Mouse (Mus musculus) spleen, adult 2 months (tissue): ENCODE results near the gene Ferd3l.

ENCODE experiments used
- CTCF ChIP-seq: fragments of 200-500 bp; IDR thresholded peaks from 2 replicates; pipeline ENCODE4 v1.5.1; 2011; ENCODE audit warnings: mild to moderate bottlenecking, inconsistent platforms; ENCODE audit not compliant: insufficient read depth, insufficient read length, insufficient replicate concordance; ENCODE audit errors: extremely low read depth
- POLR2A ChIP-seq: fragments of 200-500 bp; IDR thresholded peaks from 2 replicates; pipeline ENCODE4 v1.6.1; 2011; ENCODE audit warnings: low read depth, low read length, inconsistent platforms

- no peak for TF ChIP-seq CTCF
- no peak for TF ChIP-seq POLR2A
Observed at GRCm38 (mm10) chr12:33965661-33966360, 37.6 kb downstream of the Ferd3l start.
